Mouse (Mus musculus) forebrain, embryonic 12.5 days (tissue): ENCODE measurements at regions not wholly inside any gene's neighbourhood (a gene's known extent, or its start where the extent isn't known, plus 50 kb on each side); places are given as distances from the start of the nearest gene placed in this dataset.

Experiments
- ATAC-seq: fragments of 200-750 bp; cut with Nextera tagmentation; 2 replicates; pipeline ENCODE4 v1.8.0; 2017; ENCODE audit warnings: moderate TSS enrichment; ENCODE audit not compliant: low FRiP score
- H3K27ac ChIP-seq: fragments of 300-500 bp; sonication (generic); 2 replicates; pipeline ENCODE4 v1.5.1; 2016; ENCODE audit warnings: mild to moderate bottlenecking
- H3K27me3 ChIP-seq: fragments of 300-500 bp; sonication (generic); 2 replicates; pipeline ENCODE4 v1.6.1; 2016; ENCODE audit warnings: mild to moderate bottlenecking
- H3K36me3 ChIP-seq: fragments of 300-500 bp; sonication (generic); replicated peaks from 2 replicates; pipeline ENCODE4 v1.6.1; 2016; ENCODE audit warnings: mild to moderate bottlenecking
- H3K4me1 ChIP-seq: fragments of 300-500 bp; sonication (generic); 2 replicates; pipeline ENCODE4 v1.6.1; 2016
- H3K4me2 ChIP-seq: fragments of 300-500 bp; sonication (generic); 2 replicates; pipeline ENCODE4 v1.6.1; 2016; ENCODE audit warnings: mild to moderate bottlenecking, moderate library complexity
- H3K4me3 ChIP-seq: fragments of 300-500 bp; sonication (generic); replicated peaks from 2 replicates; pipeline ENCODE4 v1.5.1; 2016; ENCODE audit warnings: mild to moderate bottlenecking
- H3K9ac ChIP-seq: fragments of 300-500 bp; sonication (generic); 2 replicates; pipeline ENCODE4 v1.6.1; 2016; ENCODE audit warnings: mild to moderate bottlenecking
- H3K9me3 ChIP-seq: fragments of 300-500 bp; sonication (generic); 2 replicates; pipeline ENCODE4 v1.6.1; 2016
- WGBS: fragments of 180-500 bp; shearing (Covaris S2); methylation state at CpG from one replicate; pipeline ENCODE4 v1.1.7; 2016; 5-methylcytosine and 5-hydroxymethylcytosine counted together

GRCm38 (mm10) chr4:29112552-29112951 lies 299.6 kb downstream of the Epha7 start:
- no peak overlapping the region for H3K27ac ChIP-seq
- 84% methylated on average over 2 of the region's 2 CpGs for WGBS
- ATAC-seq, result no peak
- no peaks in the 10 kb centered on the region for H3K4me1 ChIP-seq
- H3K4me2 ChIP-seq, result no peak overlapping the region
- H3K27me3 ChIP-seq, result peaks cover 8% of the 10 kb centered on the region
- no peak overlapping the region for H3K4me3 ChIP-seq
- H3K36me3 ChIP-seq, result no peaks in the 10 kb centered on the region
- no peaks in the 10 kb centered on the region for H3K9me3 ChIP-seq
- no peak overlapping the region for H3K9ac ChIP-seq

- Histone ChIP-seq H3K4me1 (peaks cover 14% of the 10 kb centered on the region), H3K4me3 (no peak overlapping the region), H3K36me3 (no peaks in the 10 kb centered on the region), H3K27ac (no peak overlapping the region), H3K9ac (no peak overlapping the region), H3K9me3 (no peaks in the 10 kb centered on the region), H3K4me2 (no peak overlapping the region), H3K27me3 (peaks cover 10% of the 10 kb centered on the region)
- no peak for ATAC-seq
- WGBS, result 92% methylated on average over 4 of the region's 4 CpGs
Observed at GRCm38 (mm10) chr4:29117025-29117424, 304.1 kb downstream of the Epha7 start.

- peaks cover 10% of the 10 kb centered on the region for H3K27me3 ChIP-seq
- 64% methylated on average over 9 of the region's 9 CpGs for WGBS
- no peak overlapping the region for H3K9ac ChIP-seq
- H3K4me1 ChIP-seq, result peaks cover 14% of the 10 kb centered on the region
- H3K9me3 ChIP-seq, result no peaks in the 10 kb centered on the region
- H3K27ac ChIP-seq, result no peak overlapping the region
- no peak overlapping the region for H3K4me2 ChIP-seq
- no peak for ATAC-seq
- H3K4me3 ChIP-seq, result no peak overlapping the region
- no peaks in the 10 kb centered on the region for H3K36me3 ChIP-seq
Observed at GRCm38 (mm10) chr4:29117926-29118325, 305.0 kb downstream of the Epha7 start.

DNA sequence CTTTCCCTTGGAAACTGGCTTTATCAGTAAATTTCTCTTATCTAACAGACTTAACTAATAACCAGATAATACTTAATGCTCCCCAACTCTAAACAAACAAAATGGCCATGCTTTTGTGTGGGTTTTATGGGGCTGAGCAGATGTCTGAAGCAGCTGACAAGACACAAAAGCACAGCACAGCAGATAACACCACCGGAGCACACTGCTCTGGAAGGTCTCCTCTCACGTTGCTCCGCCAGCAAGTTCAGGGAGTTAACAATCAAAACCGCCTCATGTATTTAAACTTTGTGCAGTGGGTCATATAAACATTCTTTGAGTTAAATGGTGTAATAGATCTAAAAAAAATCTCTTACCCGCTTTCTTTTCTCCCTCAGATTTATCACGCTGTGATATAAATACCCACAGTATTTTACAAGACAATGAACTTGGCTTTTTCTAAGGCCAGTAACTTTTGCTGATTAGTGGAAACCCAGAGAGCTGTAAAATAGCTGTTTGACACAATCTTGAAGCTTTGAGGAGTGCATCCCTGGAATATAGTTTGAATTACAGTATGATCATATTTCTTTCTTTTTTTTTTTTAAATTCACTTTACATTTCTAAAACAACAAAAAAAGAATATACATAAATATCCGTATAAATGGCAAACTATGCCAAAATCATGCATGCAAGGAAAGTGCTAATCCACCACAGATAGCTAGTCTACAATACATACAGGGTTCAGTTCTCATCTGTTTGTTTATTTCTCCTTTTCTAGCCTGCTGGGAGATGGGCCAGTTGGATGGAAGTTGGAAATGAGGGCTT lies 305.9 kb downstream of the Epha7 start:
- peaks cover 10% of the 10 kb centered on the region for H3K27me3 ChIP-seq
- 18% methylated on average over 7 of the region's 7 CpGs for WGBS
- no peak overlapping the region for H3K4me2 ChIP-seq
- no peak for ATAC-seq
- no peak overlapping the region for H3K27ac ChIP-seq
- H3K4me1 ChIP-seq, result peaks cover 14% of the 10 kb centered on the region
- no peaks in the 10 kb centered on the region for H3K36me3 ChIP-seq
- no peak overlapping the region for H3K4me3 ChIP-seq
- H3K9me3 ChIP-seq, result no peaks in the 10 kb centered on the region
- H3K9ac ChIP-seq, result no peak overlapping the region

- H3K27me3 ChIP-seq, result peaks cover 10% of the 10 kb centered on the region
- WGBS, result 23% methylated on average over 9 of the region's 9 CpGs
- no peak overlapping the region for H3K4me3 ChIP-seq
- H3K4me1 ChIP-seq, result peaks cover 14% of the 10 kb centered on the region
- H3K27ac ChIP-seq, result no peak overlapping the region
- H3K9ac ChIP-seq, result no peak overlapping the region
- no peak overlapping the region; the same call in 1 of the 2 replicates for H3K4me2 ChIP-seq
- ATAC-seq, result peak; percentile 58; the same call in 1 of the 2 replicates
- no peaks in the 10 kb centered on the region for H3K36me3 ChIP-seq
- no peaks in the 10 kb centered on the region for H3K9me3 ChIP-seq
Observed at GRCm38 (mm10) chr4:29119480-29120153, 306.7 kb downstream of the Epha7 start.

GRCm38 (mm10) chr4:29123697-29124377 lies 310.9 kb downstream of the Epha7 start:
- Histone ChIP-seq H3K4me1 (peaks cover 7% of the 10 kb centered on the region), H3K36me3 (no peaks in the 10 kb centered on the region), H3K4me3 (no peak overlapping the region), H3K27ac (no peak overlapping the region), H3K9me3 (no peaks in the 10 kb centered on the region), H3K9ac (no peak overlapping the region), H3K4me2 (no peak overlapping the region), H3K27me3 (peaks cover 7% of the 10 kb centered on the region)
- WGBS, result 92% methylated on average over 8 of the region's 8 CpGs
- ATAC-seq, result no peak

DNA sequence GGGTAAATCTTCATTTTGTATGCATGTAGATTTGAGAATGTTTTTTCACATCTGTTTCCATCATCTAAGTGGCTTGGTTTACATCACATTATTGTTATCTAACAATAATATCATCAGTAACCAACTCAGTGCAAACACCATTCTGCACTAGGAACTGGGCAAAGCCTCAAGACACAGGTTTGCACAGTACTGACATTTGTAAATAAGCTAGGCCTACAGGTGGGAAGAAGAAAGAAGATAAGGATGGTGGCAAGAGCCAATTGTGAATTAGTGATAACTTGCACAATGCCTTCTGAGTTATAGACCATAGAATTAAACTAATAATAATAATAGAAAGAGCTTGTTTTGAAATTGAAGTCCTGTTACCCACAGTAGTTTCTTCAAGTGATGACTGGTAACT lies 317.6 kb downstream of the Epha7 start:
- peaks cover 3% of the 10 kb centered on the region for H3K4me1 ChIP-seq
- H3K9me3 ChIP-seq, result no peaks in the 10 kb centered on the region
- ATAC-seq, result no peak
- H3K9ac ChIP-seq, result no peak overlapping the region
- H3K27me3 ChIP-seq, result peaks cover 24% of the 10 kb centered on the region
- no peaks in the 10 kb centered on the region for H3K36me3 ChIP-seq
- no peak overlapping the region for H3K4me3 ChIP-seq
- H3K4me2 ChIP-seq, result no peak overlapping the region
- no peak overlapping the region for H3K27ac ChIP-seq

DNA sequence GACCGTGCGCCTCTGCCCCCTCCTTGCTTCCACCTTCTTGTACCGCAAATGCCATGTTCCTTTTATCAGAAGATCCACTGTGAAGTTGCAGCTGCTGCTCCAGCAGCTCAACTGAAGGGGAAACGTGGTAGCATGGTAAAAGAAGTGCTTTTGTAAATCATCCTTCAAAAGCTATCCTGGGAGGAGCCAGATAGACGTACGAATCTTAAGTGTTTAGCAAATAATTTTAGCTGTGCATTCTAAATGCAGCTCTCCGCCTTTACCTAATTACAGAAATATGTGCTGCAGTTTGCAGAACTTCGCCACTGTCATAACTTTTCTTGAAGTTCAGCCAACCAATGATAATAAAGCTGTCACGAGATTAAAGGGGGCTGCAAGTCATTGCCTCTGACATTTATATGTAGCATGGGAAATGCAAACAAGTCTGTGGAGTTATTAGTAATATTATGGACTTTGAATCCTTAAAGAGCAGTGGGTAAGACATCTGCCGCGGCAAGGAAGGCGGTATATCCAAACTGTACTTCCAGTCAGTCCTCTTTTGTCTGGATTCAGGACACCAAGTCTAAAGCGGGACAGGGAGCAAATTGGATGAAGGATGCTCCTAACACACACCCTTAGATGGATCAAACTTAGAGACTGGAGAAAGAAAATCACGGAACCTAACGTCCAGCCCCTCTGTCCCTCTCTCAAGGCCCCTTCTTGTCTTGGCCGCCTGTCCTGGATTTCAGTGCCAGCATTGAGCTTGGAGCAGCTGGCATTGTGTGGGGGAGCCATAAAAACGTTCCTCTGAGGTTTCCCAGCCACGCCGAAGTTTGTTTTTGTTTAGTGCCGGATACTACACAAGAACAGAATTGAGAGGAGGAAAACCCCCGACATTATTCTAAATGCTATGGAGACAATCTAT lies 320.7 kb downstream of the Epha7 start:
- peaks cover 22% of the 10 kb centered on the region for H3K27me3 ChIP-seq
- H3K9me3 ChIP-seq, result no peaks in the 10 kb centered on the region
- no peak for ATAC-seq
- H3K9ac ChIP-seq, result no peak overlapping the region
- no peak overlapping the region for H3K27ac ChIP-seq
- 73% methylated on average over 21 of the region's 21 CpGs for WGBS
- peaks cover 8% of the 10 kb centered on the region for H3K4me1 ChIP-seq
- no peaks in the 10 kb centered on the region for H3K36me3 ChIP-seq
- no peak overlapping the region for H3K4me3 ChIP-seq
- H3K4me2 ChIP-seq, result no peak overlapping the region

DNA sequence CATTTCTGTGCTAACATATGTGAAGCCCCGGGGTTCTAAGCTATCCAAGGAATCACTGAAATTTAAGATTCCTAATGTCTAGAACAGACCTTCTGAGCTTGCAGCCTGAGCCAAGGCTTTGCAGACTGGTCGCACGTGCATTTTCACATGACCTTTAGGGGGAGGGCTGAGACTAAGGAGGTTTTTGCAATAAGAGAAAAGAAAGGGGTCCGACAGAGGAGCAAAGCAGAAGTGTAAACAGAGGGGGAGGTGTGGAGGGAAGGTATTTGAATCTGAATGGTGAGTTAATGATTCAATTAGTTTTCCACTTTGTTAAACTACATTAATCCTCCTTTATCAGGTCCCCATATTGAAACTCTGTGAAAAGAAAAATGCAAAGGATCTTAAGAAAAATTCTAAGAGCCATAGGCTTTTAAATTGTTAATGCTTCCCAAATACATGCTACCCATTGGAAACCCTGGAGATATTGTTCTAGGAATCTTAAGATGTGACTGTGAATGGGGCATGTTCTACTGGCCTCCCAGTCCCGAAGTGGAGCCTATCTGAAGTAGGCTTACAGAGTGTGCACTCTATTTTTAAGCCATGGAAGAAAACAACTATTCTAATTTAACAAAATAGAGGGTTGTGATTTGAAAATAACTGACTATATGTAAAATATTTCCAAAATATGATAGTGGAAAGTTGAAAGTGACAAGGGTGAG lies 322.9 kb downstream of the Epha7 start:
- no peaks in the 10 kb centered on the region for H3K36me3 ChIP-seq
- no peak overlapping the region for H3K4me3 ChIP-seq
- peak; percentile 90 for ATAC-seq
- H3K9ac ChIP-seq, result no peak overlapping the region
- H3K4me2 ChIP-seq, result no peak overlapping the region
- H3K27me3 ChIP-seq, result peaks cover 22% of the 10 kb centered on the region
- WGBS, result 4% methylated on average over 5 of the region's 5 CpGs
- no peak overlapping the region for H3K27ac ChIP-seq
- H3K9me3 ChIP-seq, result no peaks in the 10 kb centered on the region
- H3K4me1 ChIP-seq, result peaks cover 8% of the 10 kb centered on the region

DNA sequence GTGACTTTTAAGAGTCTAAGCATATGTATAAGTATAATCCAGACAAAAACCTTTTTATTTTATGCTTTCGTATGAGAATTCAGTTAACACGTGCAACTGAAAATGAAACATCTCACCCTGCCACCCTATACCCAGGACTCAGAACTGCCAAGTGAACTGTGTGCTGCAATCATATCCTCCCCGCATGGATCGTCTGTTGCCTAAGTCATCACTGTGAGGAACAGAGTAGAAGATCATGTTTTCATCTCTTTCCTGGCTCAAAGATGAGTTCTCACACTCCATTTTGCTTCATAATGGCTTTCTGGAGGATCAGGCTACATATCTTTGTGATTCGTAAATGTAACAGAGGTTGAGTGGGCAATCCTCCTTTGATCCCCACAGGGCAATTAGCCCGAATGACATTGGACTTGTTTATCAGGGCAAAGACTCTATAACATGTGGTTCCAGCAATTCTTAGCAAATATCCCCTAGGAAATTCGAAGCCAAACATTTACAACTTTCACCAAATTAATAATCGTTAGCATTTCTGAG lies 325.9 kb downstream of the Epha7 start:
- Histone ChIP-seq H3K4me2 (no peak overlapping the region), H3K9me3 (no peaks in the 10 kb centered on the region), H3K9ac (no peak overlapping the region), H3K36me3 (no peaks in the 10 kb centered on the region), H3K4me3 (no peak overlapping the region), H3K27ac (no peak overlapping the region), H3K4me1 (peaks cover 8% of the 10 kb centered on the region), H3K27me3 (peaks cover 12% of the 10 kb centered on the region)
- ATAC-seq, result no peak
- 87% methylated on average over 8 of the region's 8 CpGs for WGBS

- H3K27ac ChIP-seq, result no peak overlapping the region
- WGBS, result 95% methylated on average over 1 of the region's 1 CpGs
- peaks cover 4% of the 10 kb centered on the region; the same call in 1 of the 2 replicates for H3K27me3 ChIP-seq
- H3K4me1 ChIP-seq, result no peaks in the 10 kb centered on the region
- no peaks in the 10 kb centered on the region for H3K9me3 ChIP-seq
- H3K4me2 ChIP-seq, result no peak overlapping the region
- H3K9ac ChIP-seq, result no peak overlapping the region
- H3K4me3 ChIP-seq, result no peak overlapping the region
- no peak for ATAC-seq
- H3K36me3 ChIP-seq, result no peaks in the 10 kb centered on the region
Observed at GRCm38 (mm10) chr4:29143415-29143814, 330.5 kb downstream of the Epha7 start.
